Mouse (Mus musculus): ENCODE results near the gene Vmn1r235. TPM values are rescaled to one million over a fixed set of nuclear protein-coding genes. Genes with fewer than 3 reads are reported as not detected.

The Vmn1r235 gene
- not detected for polyA plus RNA-seq (2015; fragmentation: Illumina TruSeq; extraction: RNeasy Lipid Tissue Mini Kit (QIAGEN cat#74804); ENCODE audit: low read depth, low replicate concordance)

DNA sequence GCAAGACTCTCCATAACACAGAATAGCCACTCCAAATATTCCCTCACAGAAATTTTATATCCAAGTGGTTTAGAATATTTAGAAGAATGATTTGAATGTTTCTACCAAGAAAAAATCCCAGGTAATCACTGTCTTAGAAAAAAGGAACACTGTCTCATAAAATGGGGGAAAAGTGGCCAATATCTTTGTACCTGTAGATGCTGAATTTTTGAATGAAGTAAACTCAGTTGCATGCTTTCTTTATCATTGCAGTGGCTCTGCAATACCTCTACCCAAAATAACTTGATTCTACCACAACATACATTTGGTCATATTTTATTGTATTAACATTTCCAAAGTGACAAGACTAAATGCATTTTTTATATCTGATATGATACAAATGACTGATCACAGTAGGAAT is at the start of gene Vmn1r235:
Gene Vmn1r235, plus strand, starts transcription at position 301 of the 400 bp plus-strand sequence.

DNA sequence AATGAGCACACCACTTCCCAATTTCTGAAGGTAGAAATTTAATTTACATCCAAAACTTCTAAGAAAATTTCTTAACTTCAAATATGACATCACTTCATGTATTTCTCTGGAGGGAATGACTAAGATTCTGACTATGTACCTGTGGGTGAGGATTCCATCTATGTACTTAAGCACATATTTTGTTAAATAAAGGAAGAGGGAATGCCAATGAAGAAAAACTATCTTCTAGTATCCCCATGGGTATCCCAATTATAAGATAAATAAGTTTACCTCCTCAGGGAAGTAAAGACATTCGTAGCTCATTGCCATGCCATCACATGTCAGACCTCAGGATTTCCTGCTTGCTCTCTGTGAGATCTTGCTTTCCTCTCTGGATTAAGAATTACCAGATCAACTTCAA is 30.4 kb upstream of the Vmn1r235 start, which contains the start of gene Vmn1r234:
Gene Vmn1r234, plus strand, starts transcription at position 301 of the 400 bp plus-strand sequence.

DNA sequence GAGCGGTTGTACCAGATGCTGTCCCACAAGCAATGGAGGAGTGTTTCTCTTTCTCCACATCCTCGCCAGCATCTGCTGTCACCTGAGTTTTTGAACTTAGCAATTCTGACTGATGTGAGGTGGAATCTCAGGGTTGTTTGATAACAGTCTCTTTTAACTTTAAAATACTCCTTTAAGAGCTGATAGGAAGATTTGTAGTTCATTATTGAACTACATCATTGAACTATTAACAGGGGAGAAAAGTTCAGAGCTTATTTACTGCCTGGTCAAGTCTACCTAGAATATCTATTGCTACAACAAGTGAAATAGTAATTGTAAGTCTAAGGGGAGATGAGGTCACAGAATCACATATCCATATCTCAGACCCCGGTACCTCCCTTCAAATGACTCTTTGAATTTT is 26.4 kb downstream of the Vmn1r235 start, which contains the start of gene Vmn1r236:
Gene Vmn1r236, plus strand, starts transcription at position 301 of the 400 bp plus-strand sequence.

DNA sequence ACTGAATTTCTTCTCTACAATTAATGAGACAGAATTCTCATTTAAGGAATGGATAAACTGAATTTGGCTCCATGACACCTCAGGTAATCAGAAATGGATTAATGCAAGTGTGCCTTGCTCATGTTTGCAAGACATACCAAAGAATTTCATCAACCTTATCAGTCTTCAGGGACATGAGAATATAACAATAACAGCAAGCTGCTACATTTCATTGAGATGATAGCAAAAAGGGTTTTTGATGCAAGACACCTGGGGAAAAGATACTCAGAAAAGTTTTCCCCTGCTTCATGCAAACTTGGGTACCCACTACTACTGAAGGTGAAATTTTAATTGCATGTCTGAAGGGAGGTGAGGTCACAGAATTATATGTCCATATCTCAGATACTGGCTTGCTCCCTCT is 55.4 kb downstream of the Vmn1r235 start, which contains the start of gene Vmn1r237:
Gene Vmn1r237, plus strand, starts transcription at position 301 of the 400 bp plus-strand sequence.

Other genes with a start within 250 kb of the Vmn1r235 start
- 21.0 TPM for gene Zfp160, start 247.5 kb upstream of the Vmn1r235 start, polyA plus RNA-seq (2015; fragmentation: Illumina TruSeq; extraction: RNeasy Lipid Tissue Mini Kit (QIAGEN cat#74804); ENCODE audit: low read depth, low replicate concordance)
- gene Vmn1r234, start 30.3 kb upstream of the Vmn1r235 start, polyA plus RNA-seq (2015; fragmentation: Illumina TruSeq; extraction: RNeasy Lipid Tissue Mini Kit (QIAGEN cat#74804); ENCODE audit: low read depth, low replicate concordance), result not detected
- gene Vmn1r236, start 26.5 kb downstream of the Vmn1r235 start, polyA plus RNA-seq (2015; fragmentation: Illumina TruSeq; extraction: RNeasy Lipid Tissue Mini Kit (QIAGEN cat#74804); ENCODE audit: low read depth, low replicate concordance), result not detected
- gene Vmn1r237, start 55.5 kb downstream of the Vmn1r235 start, polyA plus RNA-seq (2015; fragmentation: Illumina TruSeq; extraction: RNeasy Lipid Tissue Mini Kit (QIAGEN cat#74804); ENCODE audit: low read depth, low replicate concordance), result not detected
- 3.1 TPM for gene Zfp677, start 127.3 kb downstream of the Vmn1r235 start, polyA plus RNA-seq (2015; fragmentation: Illumina TruSeq; extraction: RNeasy Lipid Tissue Mini Kit (QIAGEN cat#74804); ENCODE audit: low read depth, low replicate concordance)
- 3.0 TPM for gene Zfp54, start 166.8 kb downstream of the Vmn1r235 start, polyA plus RNA-seq (2015; fragmentation: Illumina TruSeq; extraction: RNeasy Lipid Tissue Mini Kit (QIAGEN cat#74804); ENCODE audit: low read depth, low replicate concordance)
- gene Zfp51, start 194.0 kb downstream of the Vmn1r235 start, polyA plus RNA-seq (2015; fragmentation: Illumina TruSeq; extraction: RNeasy Lipid Tissue Mini Kit (QIAGEN cat#74804); ENCODE audit: low read depth, low replicate concordance), result 5.8 TPM
- gene Zfp53, start 232.6 kb downstream of the Vmn1r235 start, polyA plus RNA-seq (2015; fragmentation: Illumina TruSeq; extraction: RNeasy Lipid Tissue Mini Kit (QIAGEN cat#74804); ENCODE audit: low read depth, low replicate concordance), result 5.0 TPM

Data from brain, adult 10 weeks (tissue).